In the genomic region with DNA sequence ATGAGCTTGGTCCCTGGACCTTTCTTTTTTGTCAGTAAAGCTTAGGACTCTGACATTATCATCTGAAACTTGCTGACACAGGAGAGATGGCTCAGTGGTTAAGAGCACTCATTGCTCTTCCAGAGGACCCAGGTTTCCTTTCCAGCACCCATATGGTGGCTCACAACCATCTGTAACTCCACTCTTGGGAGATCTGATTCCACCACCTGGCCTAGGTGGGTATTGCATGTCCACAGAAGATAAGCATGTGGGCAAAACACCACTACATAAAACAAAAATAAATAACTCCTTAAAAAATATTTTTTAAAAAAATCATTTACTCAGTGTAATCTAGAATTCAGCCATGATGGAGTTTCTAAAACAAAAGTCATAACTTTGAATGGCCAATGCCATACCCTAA, we compare ENCODE assay signal across 19 mouse cellular contexts.
DNase-seq lines count a peak whose midpoint lies in the region; ATAC-seq and TF ChIP-seq lines count a peak whose summit lies in the region.
"Had no signal": no experiment of that assay in that cellular context is flagged by ENCODE, and none has a peak within 500 bp of the region (broad histone marks: within the 10 kb centered on the region; RNA-seq: fewer than 3 reads in every experiment).

No protein-coding gene starts in this region.

- no peak overlapping the region for H3K27ac ChIP-seq in intestine, postnatal 0 days (ENCODE audit: low read depth, low read length)
- no peak overlapping the region for H3K27ac ChIP-seq in intestine, embryonic 15.5 days
- no peak overlapping the region for H3K27ac ChIP-seq in lung, embryonic 14.5 days (ENCODE audit: low read depth)
- no peak overlapping the region for H3K27ac ChIP-seq in heart, embryonic 10.5 days
- H3K27ac ChIP-seq: forebrain, embryonic 10.5 days; limb, embryonic 15.5 days; midbrain, embryonic 13.5 days; neural tube, embryonic 12.5 days had no signal

- H3K9me3 ChIP-seq in intestine, postnatal 0 days (ENCODE audit: control insufficient read depth), result no peaks in the 10 kb centered on the region
- H3K9me3 ChIP-seq in intestine, embryonic 15.5 days, result no peaks in the 10 kb centered on the region
- no peaks in the 10 kb centered on the region for H3K9me3 ChIP-seq in lung, embryonic 14.5 days (ENCODE audit: low read depth, low read length)
- H3K9me3 ChIP-seq in heart, embryonic 10.5 days, result no peaks in the 10 kb centered on the region
- H3K9me3 ChIP-seq: forebrain, embryonic 10.5 days; G1E; limb, embryonic 15.5 days; midbrain, embryonic 13.5 days; neural tube, embryonic 12.5 days had no signal

- peak; percentile 36; the same call in 1 of the 2 replicates for TF ChIP-seq CTCF in intestine, postnatal 0 days (IDR thresholded peaks at IDR 0.05; ENCODE audit: low read depth)
- peak; percentile 30 for TF ChIP-seq CTCF in lung, embryonic 14.5 days (IDR thresholded peaks at IDR 0.05; ENCODE audit: low read depth)

- H3K36me3 ChIP-seq in intestine, postnatal 0 days (ENCODE audit: control insufficient read depth, insufficient read depth), result no peaks in the 10 kb centered on the region
- no peaks in the 10 kb centered on the region for H3K36me3 ChIP-seq in intestine, embryonic 15.5 days
- H3K36me3 ChIP-seq in lung, embryonic 14.5 days (ENCODE audit: insufficient read depth), result no peaks in the 10 kb centered on the region
- no peaks in the 10 kb centered on the region for H3K36me3 ChIP-seq in heart, embryonic 10.5 days
- H3K36me3 ChIP-seq: forebrain, embryonic 10.5 days; G1E; limb, embryonic 15.5 days; midbrain, embryonic 13.5 days; neural tube, embryonic 12.5 days had no signal

- H3K4me1 ChIP-seq in intestine, postnatal 0 days (replicated peaks; ENCODE audit: control insufficient read depth, insufficient read depth, low read length), result no peaks in the 10 kb centered on the region; the same call in 1 of the 2 replicates
- H3K4me1 ChIP-seq in intestine, embryonic 15.5 days (replicated peaks), result no peaks in the 10 kb centered on the region
- peaks cover 23% of the 10 kb centered on the region for H3K4me1 ChIP-seq in lung, embryonic 14.5 days (ENCODE audit: insufficient read depth)
- peaks cover 21% of the 10 kb centered on the region for H3K4me1 ChIP-seq in heart, embryonic 10.5 days

- H3K9ac ChIP-seq in intestine, postnatal 0 days (ENCODE audit: low read depth, low read length), result no peak overlapping the region
- H3K9ac ChIP-seq in intestine, embryonic 15.5 days, result no peak overlapping the region
- H3K9ac ChIP-seq in lung, embryonic 14.5 days, result no peak overlapping the region
- H3K9ac ChIP-seq: limb, embryonic 15.5 days; midbrain, embryonic 13.5 days; neural tube, embryonic 12.5 days had no signal

- H3K4me3 ChIP-seq in intestine, postnatal 0 days (ENCODE audit: low read depth, low read length), result no peak overlapping the region
- H3K4me3 ChIP-seq in intestine, embryonic 15.5 days (replicated peaks), result no peak overlapping the region
- no peak overlapping the region for H3K4me3 ChIP-seq in lung, embryonic 14.5 days (ENCODE audit: low read depth, low read length)
- H3K4me3 ChIP-seq in heart, embryonic 10.5 days, result no peak overlapping the region
- H3K4me3 ChIP-seq: forebrain, embryonic 10.5 days; limb, embryonic 15.5 days; midbrain, embryonic 13.5 days; neural tube, embryonic 12.5 days had no signal

- no peak overlapping the region for H3K4me2 ChIP-seq in intestine, postnatal 0 days (replicated peaks; ENCODE audit: low read depth)
- no peak overlapping the region for H3K4me2 ChIP-seq in intestine, embryonic 15.5 days (replicated peaks)
- no peak overlapping the region for H3K4me2 ChIP-seq in lung, embryonic 14.5 days
- H3K4me2 ChIP-seq: limb, embryonic 15.5 days; midbrain, embryonic 13.5 days; neural tube, embryonic 12.5 days had no signal

- DNase-seq in lung, embryonic 14.5 days, result no peak
- DNase-seq in lung, postnatal 10 days, result no peak
- peak; percentile 21 for DNase-seq in ES-CJ7 (ENCODE audit: low read depth, low spot score)
- no peak for DNase-seq in heart, embryonic 10.5 days (ENCODE audit: low spot score)
- DNase-seq: cerebellum, adult 18-20 months; gastrocnemius, postnatal 10 days; heart, adult 18-20 months; kidney, adult 2 months; kidney, postnatal 14 days; layer of hippocampus, adult 9-11 months; lung, adult 2 months had no signal

- no peaks in the 10 kb centered on the region for H3K27me3 ChIP-seq in intestine, postnatal 0 days (replicated peaks; ENCODE audit: control insufficient read depth, insufficient read depth, low read length)
- no peaks in the 10 kb centered on the region for H3K27me3 ChIP-seq in intestine, embryonic 15.5 days (replicated peaks)
- no peaks in the 10 kb centered on the region for H3K27me3 ChIP-seq in lung, embryonic 14.5 days (ENCODE audit: insufficient read depth, low read length)
- no peaks in the 10 kb centered on the region for H3K27me3 ChIP-seq in heart, embryonic 10.5 days (ENCODE audit: insufficient read depth, poor library complexity, severe bottlenecking)
- H3K27me3 ChIP-seq: limb, embryonic 15.5 days; neural tube, embryonic 12.5 days had no signal

- no peak for ATAC-seq in intestine, postnatal 0 days
- ATAC-seq in intestine, embryonic 15.5 days, result no peak
- no peak for ATAC-seq in lung, embryonic 14.5 days (ENCODE audit: insufficient read depth)
- ATAC-seq in megakaryocyte-erythroid progenitor cell, adult 5-6 weeks (replicated peaks; ENCODE audit: low FRiP score, low TSS enrichment, poor library complexity, severe bottlenecking), result 0 out of 2 replicates have a peak, but pooled peaks have one; percentile 47
- ATAC-seq: midbrain, embryonic 13.5 days had no signal
